Mouse (Mus musculus) myocyte (in vitro differentiated cells): ENCODE results near the gene Ptprd.

Experiments used
- CEBPB ChIP-seq: IDR thresholded peaks from 2 replicates; pipeline ENCODE4 v1.6.1; 2011; ENCODE audit warnings: mild to moderate bottlenecking, moderate library complexity; ENCODE audit not compliant: poor library complexity, insufficient read depth, severe bottlenecking
- E2F4 ChIP-seq: IDR thresholded peaks from one replicate; pipeline ENCODE4 v1.6.1; 2011; ENCODE audit warnings: mild to moderate bottlenecking, control low read depth, moderate library complexity; ENCODE audit not compliant: insufficient read depth
- MAX ChIP-seq: IDR thresholded peaks from one replicate; pipeline ENCODE4 v1.6.1; 2011; ENCODE audit warnings: low read depth, mild to moderate bottlenecking, control low read depth
- POLR2A ChIP-seq: IDR thresholded peaks from one replicate; pipeline ENCODE4 v1.6.1; 2011; ENCODE audit warnings: low read depth, mild to moderate bottlenecking, control low read depth, moderate library complexity; ENCODE audit not compliant: insufficient read length
- POLR2AphosphoS2 ChIP-seq: IDR thresholded peaks from one replicate; pipeline ENCODE4 v1.6.1; 2011; ENCODE audit warnings: low read depth, control low read depth; ENCODE audit not compliant: insufficient read length
- USF1 ChIP-seq: IDR thresholded peaks from one replicate; pipeline ENCODE4 v1.6.1; 2011; ENCODE audit warnings: low read depth, mild to moderate bottlenecking, control low read depth, moderate library complexity

- TF ChIP-seq MAX = no peak
- TF ChIP-seq POLR2A = no peak
- no peak for TF ChIP-seq CEBPB
- no peak for TF ChIP-seq POLR2AphosphoS2
- no peak for TF ChIP-seq USF1
- no peak for TF ChIP-seq E2F4
Measured at GRCm38 (mm10) chr4:78142088-78142766, 69.5 kb downstream of the Ptprd start.
